Mouse (Mus musculus): ENCODE data around the gene Acin1. TPM values are rescaled to one million over a fixed set of nuclear protein-coding genes. Genes with fewer than 3 reads are reported as not detected.

Acin1 gene
- 86.7 and 90.1 TPM in 2 replicates for polyA plus RNA-seq (2015; fragmentation: Nextera tagmentation; extraction: Ambion mirVana)

- Histone ChIP-seq H3K27me3 (ENCODE audit: insufficient read depth, low read length) (no peaks in the 10 kb centered on the region), H3K27ac (peak within 1 kb of the TSS; percentile 95), H3K4me1 (replicated peaks; ENCODE audit: insufficient read depth, low read length) (peaks cover 4% of the 10 kb centered on the region; the same call in 1 of the 2 replicates), H3K4me2 (ENCODE audit: low read length) (peak within 1 kb of the TSS; percentile 82), H3K4me3 (replicated peaks; ENCODE audit: low read depth, low read length) (peak within 1 kb of the TSS; percentile 86), H3K36me3 (ENCODE audit: insufficient read depth, low read length) (peaks cover 11% of the 10 kb centered on the region), H3K9ac (ENCODE audit: low read depth, low read length) (peak within 1 kb of the TSS; percentile 92), H3K9me3 (replicated peaks; ENCODE audit: low read length) (no peaks in the 10 kb centered on the region)
- DNase-seq (ENCODE audit: low spot score) (peak; percentile 100), ATAC-seq (replicated peaks; ENCODE audit: low FRiP score, low read depth) (peak; percentile 97)
- WGBS: under 1% methylated on average over 44 of the region's 44 CpGs
- no peak for TF ChIP-seq CTCF (IDR thresholded peaks at IDR 0.05; ENCODE audit: low read depth)
Observed at GRCm38 (mm10) chr14:54686522-54687143, at the start of gene Acin1. Gene Acin1, minus strand, starts transcription at chr14:54686931.

GRCm38 (mm10) chr14:54735221-54735620 lies 48.5 kb upstream of the Acin1 start:
- Histone ChIP-seq H3K27me3 (ENCODE audit: insufficient read depth, low read length) (no peaks in the 10 kb centered on the region), H3K4me1 (replicated peaks; ENCODE audit: insufficient read depth, low read length) (no peaks in the 10 kb centered on the region), H3K4me2 (ENCODE audit: low read length) (no peak overlapping the region), H3K36me3 (ENCODE audit: insufficient read depth, low read length) (no peaks in the 10 kb centered on the region), H3K9ac (ENCODE audit: low read depth, low read length) (no peak overlapping the region), H3K4me3 (replicated peaks; ENCODE audit: low read depth, low read length) (no peak overlapping the region), H3K9me3 (replicated peaks; ENCODE audit: low read length) (no peaks in the 10 kb centered on the region), H3K27ac (no peak overlapping the region)
- WGBS: 73% methylated on average over 4 of the region's 4 CpGs
- ATAC-seq (replicated peaks; ENCODE audit: low FRiP score, low read depth): no peak
- no peak for TF ChIP-seq CTCF (IDR thresholded peaks at IDR 0.05; ENCODE audit: low read depth)
- DNase-seq (ENCODE audit: low spot score): no peak

- DNase-seq (ENCODE audit: low spot score) (no peak), ATAC-seq (replicated peaks; ENCODE audit: low FRiP score, low read depth) (no peak)
- no peaks in the 10 kb centered on the region for H3K36me3 ChIP-seq (ENCODE audit: insufficient read depth, low read length)
- no peak overlapping the region for H3K9ac ChIP-seq (ENCODE audit: low read depth, low read length)
- H3K4me2 ChIP-seq (ENCODE audit: low read length): no peak overlapping the region
- WGBS: 70% methylated on average over 4 of the region's 4 CpGs
- no peak overlapping the region for H3K4me3 ChIP-seq (replicated peaks; ENCODE audit: low read depth, low read length)
- no peak overlapping the region for H3K27ac ChIP-seq
- no peaks in the 10 kb centered on the region for H3K27me3 ChIP-seq (ENCODE audit: insufficient read depth, low read length)
- H3K9me3 ChIP-seq (replicated peaks; ENCODE audit: low read length): no peaks in the 10 kb centered on the region
- H3K4me1 ChIP-seq (replicated peaks; ENCODE audit: insufficient read depth, low read length): no peaks in the 10 kb centered on the region
- TF ChIP-seq CTCF (IDR thresholded peaks at IDR 0.05; ENCODE audit: low read depth): no peak
Observed at GRCm38 (mm10) chr14:54734004-54734403, 47.3 kb upstream of the Acin1 start.

GRCm38 (mm10) chr14:54732206-54732605 lies 45.5 kb upstream of the Acin1 start:
- Histone ChIP-seq H3K27me3 (ENCODE audit: insufficient read depth, low read length) (no peaks in the 10 kb centered on the region), H3K4me2 (ENCODE audit: low read length) (no peak overlapping the region), H3K9ac (ENCODE audit: low read depth, low read length) (no peak overlapping the region), H3K4me1 (replicated peaks; ENCODE audit: insufficient read depth, low read length) (no peaks in the 10 kb centered on the region), H3K36me3 (ENCODE audit: insufficient read depth, low read length) (no peaks in the 10 kb centered on the region), H3K4me3 (replicated peaks; ENCODE audit: low read depth, low read length) (no peak overlapping the region), H3K27ac (no peak overlapping the region), H3K9me3 (replicated peaks; ENCODE audit: low read length) (no peaks in the 10 kb centered on the region)
- no peak for TF ChIP-seq CTCF (IDR thresholded peaks at IDR 0.05; ENCODE audit: low read depth)
- no peak for ATAC-seq (replicated peaks; ENCODE audit: low FRiP score, low read depth)
- WGBS: 90% methylated on average over 8 of the region's 8 CpGs
- DNase-seq (ENCODE audit: low spot score): no peak

- TF ChIP-seq CTCF (IDR thresholded peaks at IDR 0.05; ENCODE audit: low read depth): no peak
- 88% methylated on average over 6 of the region's 6 CpGs for WGBS
- Histone ChIP-seq H3K36me3 (ENCODE audit: insufficient read depth, low read length) (0 out of 2 replicates have a peak, but pooled peaks cover 1% of the 10 kb centered on the region), H3K9me3 (replicated peaks; ENCODE audit: low read length) (no peaks in the 10 kb centered on the region), H3K4me2 (ENCODE audit: low read length) (no peak overlapping the region), H3K9ac (ENCODE audit: low read depth, low read length) (no peak overlapping the region), H3K27me3 (ENCODE audit: insufficient read depth, low read length) (no peaks in the 10 kb centered on the region), H3K4me3 (replicated peaks; ENCODE audit: low read depth, low read length) (no peak overlapping the region), H3K4me1 (replicated peaks; ENCODE audit: insufficient read depth, low read length) (no peaks in the 10 kb centered on the region), H3K27ac (no peak overlapping the region)
- ATAC-seq (replicated peaks; ENCODE audit: low FRiP score, low read depth) (no peak), DNase-seq (ENCODE audit: low spot score) (no peak)
Observed at GRCm38 (mm10) chr14:54730305-54730704, 43.6 kb upstream of the Acin1 start.

- no peaks in the 10 kb centered on the region for H3K4me1 ChIP-seq (replicated peaks; ENCODE audit: insufficient read depth, low read length)
- no peak for TF ChIP-seq CTCF (IDR thresholded peaks at IDR 0.05; ENCODE audit: low read depth)
- DNase-seq (ENCODE audit: low spot score): no peak
Observed at GRCm38 (mm10) chr14:54728823-54729653, 42.3 kb upstream of the Acin1 start.

More at GRCm38 (mm10) chr14:54728823-54729653, 42.3 kb upstream of the Acin1 start:
- WGBS: 81% methylated on average over 13 of the region's 13 CpGs
- H3K27me3 ChIP-seq (ENCODE audit: insufficient read depth, low read length): no peaks in the 10 kb centered on the region
- no peak overlapping the region for H3K4me2 ChIP-seq (ENCODE audit: low read length)
- H3K27ac ChIP-seq: no peak overlapping the region
- no peak overlapping the region for H3K4me3 ChIP-seq (replicated peaks; ENCODE audit: low read depth, low read length)
- H3K9me3 ChIP-seq (replicated peaks; ENCODE audit: low read length): no peaks in the 10 kb centered on the region
- ATAC-seq (replicated peaks; ENCODE audit: low FRiP score, low read depth): no peak
- 0 out of 2 replicates have a peak, but pooled peaks cover 3% of the 10 kb centered on the region for H3K36me3 ChIP-seq (ENCODE audit: insufficient read depth, low read length)
- no peak overlapping the region for H3K9ac ChIP-seq (ENCODE audit: low read depth, low read length)
